In genomic region chr8:70644065-70644464, GRCm38 (mm10) we compare ENCODE assay signal across 10 mouse cellular contexts. TPM values are rescaled to one million over a fixed set of nuclear protein-coding genes. Genes with fewer than 3 reads are reported as not detected.
DNase-seq lines count a peak whose midpoint lies in the region; ATAC-seq and TF ChIP-seq lines count a peak whose summit lies in the region.
"Had no signal": no experiment of that assay in that cellular context is flagged by ENCODE, and none has a peak within 500 bp of the region (broad histone marks: within the 10 kb centered on the region; RNA-seq: fewer than 3 reads in every experiment).

No protein-coding gene starts in this region.

- H3K4me3 ChIP-seq in liver, embryonic 12.5 days, result no peak overlapping the region
- no peak overlapping the region for H3K4me3 ChIP-seq in ES-E14 (ENCODE audit: insufficient read depth in 1 of 2, low read depth in 1 of 2, low read length in 2 of 2, poor library complexity in 1 of 2, severe bottlenecking in 1 of 2)
- H3K4me3 ChIP-seq in bone marrow macrophage, adult 2 months (ENCODE audit: insufficient read depth, low read length), result no peak overlapping the region
- H3K4me3 ChIP-seq in midbrain, embryonic 10.5 days, result no peak overlapping the region
- H3K4me3 ChIP-seq: limb, embryonic 15.5 days; midbrain, embryonic 15.5 days had no signal

- no peak overlapping the region for H3K27ac ChIP-seq in liver, embryonic 12.5 days
- no peak overlapping the region for H3K27ac ChIP-seq in ES-E14 (ENCODE audit: insufficient read depth, low read depth, low read length, poor library complexity, severe bottlenecking)
- H3K27ac ChIP-seq in bone marrow macrophage, adult 2 months (ENCODE audit: insufficient read depth, low read depth, low read length), result peak overlapping the region; percentile 97; the same call in 1 of the 2 replicates
- no peak overlapping the region for H3K27ac ChIP-seq in midbrain, embryonic 10.5 days (replicated peaks)
- H3K27ac ChIP-seq: limb, embryonic 15.5 days; midbrain, embryonic 15.5 days had no signal

- 0 out of 2 replicates have a peak, but pooled peaks cover 7% of the 10 kb centered on the region for H3K27me3 ChIP-seq in liver, embryonic 12.5 days (replicated peaks)
- H3K27me3 ChIP-seq in midbrain, embryonic 10.5 days (ENCODE audit: low read depth, poor library complexity, severe bottlenecking), result no peaks in the 10 kb centered on the region; the same call in 1 of the 2 replicates
- H3K27me3 ChIP-seq: limb, embryonic 15.5 days; midbrain, embryonic 15.5 days had no signal

- peaks cover 39% of the 10 kb centered on the region for H3K4me1 ChIP-seq in liver, embryonic 12.5 days
- peaks cover 17 to 41% of the 10 kb centered on the region in 2 experiments for H3K4me1 ChIP-seq in ES-E14 (ENCODE audit: control insufficient read depth in 2 of 2, insufficient read depth in 2 of 2, low read length in 2 of 2, poor library complexity in 1 of 2)
- peaks cover 53% of the 10 kb centered on the region for H3K4me1 ChIP-seq in bone marrow macrophage, adult 2 months (ENCODE audit: control insufficient read depth, insufficient read depth, low read length)
- peaks cover 33% of the 10 kb centered on the region for H3K4me1 ChIP-seq in midbrain, embryonic 10.5 days

- ATAC-seq in liver, embryonic 12.5 days, result no peak
- ATAC-seq in monocyte, adult 5-6 weeks (replicated peaks; ENCODE audit: insufficient number of reproducible peaks, low FRiP score, low TSS enrichment, poor library complexity, severe bottlenecking), result 0 out of 2 replicates have a peak, but pooled peaks have one; percentile 29
- no peak for ATAC-seq in erythroid progenitor cell, adult 5-6 weeks (replicated peaks; ENCODE audit: low FRiP score, poor library complexity, severe bottlenecking)
- ATAC-seq: midbrain, embryonic 15.5 days had no signal

- no peak for TF ChIP-seq POLR2A in bone marrow macrophage, adult 2 months (IDR thresholded peaks at IDR 0.05; ENCODE audit: borderline replicate concordance, low read depth, low read length)

- no peak for TF ChIP-seq CTCF in bone marrow macrophage, adult 2 months (IDR thresholded peaks at IDR 0.05; ENCODE audit: low read depth, low read length)

- no peak overlapping the region for H3K4me2 ChIP-seq in liver, embryonic 12.5 days
- H3K4me2 ChIP-seq: limb, embryonic 15.5 days; midbrain, embryonic 15.5 days had no signal

- in situ Hi-C loops in ES-E14 (cut with MboI; ENCODE audit: low sequenced_read_pairs in 2 of 2, unreplicated experiment in 2 of 2), result no loop called here

- H3K9ac ChIP-seq in liver, embryonic 12.5 days, result no peak overlapping the region
- no peak overlapping the region for H3K9ac ChIP-seq in ES-E14 (ENCODE audit: insufficient read depth, low read depth, low read length, poor library complexity, severe bottlenecking)
- H3K9ac ChIP-seq: limb, embryonic 15.5 days; midbrain, embryonic 15.5 days had no signal

- H3K36me3 ChIP-seq in liver, embryonic 12.5 days, result peaks cover 3% of the 10 kb centered on the region; the same call in 1 of the 2 replicates
- H3K36me3 ChIP-seq in ES-E14 (ENCODE audit: control insufficient read depth, insufficient read depth, low read length, poor library complexity, severe bottlenecking), result no peaks in the 10 kb centered on the region
- peaks cover 7% of the 10 kb centered on the region for H3K36me3 ChIP-seq in midbrain, embryonic 10.5 days
- H3K36me3 ChIP-seq: limb, embryonic 15.5 days; midbrain, embryonic 15.5 days had no signal

- DNase-seq in liver (peak; percentile 42), ES-E14 (ENCODE audit: low read depth, low spot score) (peak; percentile 84)
- no peak for DNase-seq in midbrain, embryonic 10.5 days (ENCODE audit: low spot score)
- DNase-seq: thymus, postnatal 36 days had no signal

- 73% methylated on average over 2 of the region's 2 CpGs for WGBS in liver, embryonic 12.5 days (ENCODE audit: insufficient replicate concordance)
- WGBS in midbrain, embryonic 10.5 days, result 79% methylated on average over 2 of the region's 2 CpGs

- no peaks in the 10 kb centered on the region for H3K9me3 ChIP-seq in liver, embryonic 12.5 days (replicated peaks)
- no peaks in the 10 kb centered on the region for H3K9me3 ChIP-seq in ES-E14 (ENCODE audit: control insufficient read depth, insufficient read depth, low read depth, low read length)
- no peaks in the 10 kb centered on the region for H3K9me3 ChIP-seq in midbrain, embryonic 10.5 days (replicated peaks)
- H3K9me3 ChIP-seq: limb, embryonic 15.5 days; midbrain, embryonic 15.5 days had no signal

TF ChIP-seq in ES-E14, 5 proteins besides CTCF, POLR2A, EP300 and RAD21:
- TF ChIP-seq ZNF384 (IDR thresholded peaks at IDR 0.05; ENCODE audit: low read depth, low read length) (peak; percentile 86), HCFC1 (IDR thresholded peaks at IDR 0.05; ENCODE audit: borderline replicate concordance, insufficient read depth, low read length) (no peak)

RNA-seq across cellular contexts. Expression of gene Gdf15, which starts 11.8 kb away (rescaled TPM):
- polyA plus RNA-seq in liver, embryonic 12.5 days (2016; fragmentation: Nextera tagmentation; extraction: Ambion mirVana), result 4.4 and 4.9 TPM in 2 replicates
- 7.0 and 18.8 TPM in 2 replicates for total RNA-seq in ES-E14 (2012; rRNA removed)
- polyA plus RNA-seq in bone marrow macrophage, adult 2 months (2012; ENCODE audit: insufficient read depth, insufficient read length, missing spikeins), result 3.3 and 4.9 TPM in 2 replicates
- 0.19 to 3.8 TPM in 2 of 3 replicates, not detected in the other for total RNA-seq in monocyte, adult 5-6 weeks (2017)
- total RNA-seq in erythroid progenitor cell, adult 5-6 weeks (2015; ENCODE audit: low replicate concordance), result not detected in 2 replicates
- not detected in 2 replicates for total RNA-seq in erythroid progenitor cell, adult 5-6 weeks (2017; ENCODE audit: low replicate concordance)
- polyA plus RNA-seq in midbrain, embryonic 10.5 days (2016; fragmentation: Nextera tagmentation; extraction: Ambion mirVana), result not detected in 2 replicates

RNA-seq across cellular contexts. Expression of gene Pgpep1, which starts 16.1 kb away (rescaled TPM):
- polyA plus RNA-seq in liver, embryonic 12.5 days (2016; fragmentation: Nextera tagmentation; extraction: Ambion mirVana), result 19.6 and 24.2 TPM in 2 replicates
- total RNA-seq in ES-E14 (2012; rRNA removed), result 15.5 and 21.4 TPM in 2 replicates
- polyA plus RNA-seq in bone marrow macrophage, adult 2 months (2012; ENCODE audit: insufficient read depth, insufficient read length, missing spikeins), result 33.0 and 35.2 TPM in 2 replicates
- 2.3 to 4.9 TPM (median 3.3 TPM) in 3 replicates for total RNA-seq in monocyte, adult 5-6 weeks (2017)
- 0.36 and 6.3 TPM in 2 replicates for total RNA-seq in erythroid progenitor cell, adult 5-6 weeks (2015; ENCODE audit: low replicate concordance)
- total RNA-seq in erythroid progenitor cell, adult 5-6 weeks (2017; ENCODE audit: low replicate concordance), result under 0.01 and 3.0 TPM in 2 replicates
- polyA plus RNA-seq in midbrain, embryonic 10.5 days (2016; fragmentation: Nextera tagmentation; extraction: Ambion mirVana), result 51.8 and 89.7 TPM in 2 replicates

RNA-seq across cellular contexts. Expression of gene Lrrc25, which starts 28.1 kb away (rescaled TPM):
- 4.1 and 4.6 TPM in 2 replicates for polyA plus RNA-seq in liver, embryonic 12.5 days (2016; fragmentation: Nextera tagmentation; extraction: Ambion mirVana)
- 0.13 TPM in 1 of 2 replicates, not detected in the other for total RNA-seq in ES-E14 (2012; rRNA removed)
- 185 and 197 TPM in 2 replicates for polyA plus RNA-seq in bone marrow macrophage, adult 2 months (2012; ENCODE audit: insufficient read depth, insufficient read length, missing spikeins)
- total RNA-seq in monocyte, adult 5-6 weeks (2017), result 28.5 to 42.6 TPM (median 42.2 TPM) in 3 replicates
- total RNA-seq in erythroid progenitor cell, adult 5-6 weeks (2015; ENCODE audit: low replicate concordance), result 2.5 and 11.7 TPM in 2 replicates
- 2.3 and 3.5 TPM in 2 replicates for total RNA-seq in erythroid progenitor cell, adult 5-6 weeks (2017; ENCODE audit: low replicate concordance)
- 1.1 and 1.2 TPM in 2 replicates for polyA plus RNA-seq in midbrain, embryonic 10.5 days (2016; fragmentation: Nextera tagmentation; extraction: Ambion mirVana)

RNA-seq across cellular contexts. Expression of gene Lsm4, which starts 29.0 kb away (rescaled TPM):
- 266 and 269 TPM in 2 replicates for polyA plus RNA-seq in liver, embryonic 12.5 days (2016; fragmentation: Nextera tagmentation; extraction: Ambion mirVana)
- 171 and 204 TPM in 2 replicates for total RNA-seq in ES-E14 (2012; rRNA removed)
- polyA plus RNA-seq in bone marrow macrophage, adult 2 months (2012; ENCODE audit: insufficient read depth, insufficient read length, missing spikeins), result 62.3 and 65.9 TPM in 2 replicates
- total RNA-seq in monocyte, adult 5-6 weeks (2017), result 69.1 to 93.3 TPM (median 80.9 TPM) in 3 replicates
- total RNA-seq in erythroid progenitor cell, adult 5-6 weeks (2015; ENCODE audit: low replicate concordance), result 86.5 and 93.1 TPM in 2 replicates
- 38.4 and 57.6 TPM in 2 replicates for total RNA-seq in erythroid progenitor cell, adult 5-6 weeks (2017; ENCODE audit: low replicate concordance)
- 315 and 355 TPM in 2 replicates for polyA plus RNA-seq in midbrain, embryonic 10.5 days (2016; fragmentation: Nextera tagmentation; extraction: Ambion mirVana)

RNA-seq across cellular contexts. Expression of gene Ssbp4, which starts 35.4 kb away (rescaled TPM):
- polyA plus RNA-seq in liver, embryonic 12.5 days (2016; fragmentation: Nextera tagmentation; extraction: Ambion mirVana), result 96.4 and 98.0 TPM in 2 replicates
- 85.5 and 142 TPM in 2 replicates for total RNA-seq in ES-E14 (2012; rRNA removed)
- 106 and 123 TPM in 2 replicates for polyA plus RNA-seq in bone marrow macrophage, adult 2 months (2012; ENCODE audit: insufficient read depth, insufficient read length, missing spikeins)
- total RNA-seq in monocyte, adult 5-6 weeks (2017), result 83.1 to 151 TPM (median 94.1 TPM) in 3 replicates
- 9.0 and 13.0 TPM in 2 replicates for total RNA-seq in erythroid progenitor cell, adult 5-6 weeks (2015; ENCODE audit: low replicate concordance)
- 18.1 and 30.6 TPM in 2 replicates for total RNA-seq in erythroid progenitor cell, adult 5-6 weeks (2017; ENCODE audit: low replicate concordance)
- polyA plus RNA-seq in midbrain, embryonic 10.5 days (2016; fragmentation: Nextera tagmentation; extraction: Ambion mirVana), result 73.3 and 78.8 TPM in 2 replicates
